In genomic region chr10:53482919-53483318, GRCm38 (mm10) we compare ENCODE assay signal across 24 mouse cellular contexts.
DNase-seq lines count a peak whose midpoint lies in the region; ATAC-seq and TF ChIP-seq lines count a peak whose summit lies in the region.
"Had no signal": no experiment of that assay in that cellular context is flagged by ENCODE, and none has a peak within 500 bp of the region (broad histone marks: within the 10 kb centered on the region; RNA-seq: fewer than 3 reads in every experiment).

No protein-coding gene starts in this region.

- TF ChIP-seq EP300 in lung, postnatal 0 days (IDR thresholded peaks at IDR 0.05): no peak

- H3K4me1 ChIP-seq in lung, embryonic 14.5 days (ENCODE audit: insufficient read depth): peaks cover 6% of the 10 kb centered on the region; the same call in 1 of the 2 replicates
- no peaks in the 10 kb centered on the region for H3K4me1 ChIP-seq in lung, postnatal 0 days (ENCODE audit: insufficient read depth, low read depth, low read length)
- H3K4me1 ChIP-seq: forebrain, embryonic 12.5 days; heart, embryonic 13.5 days; hindbrain, embryonic 13.5 days; intestine, embryonic 15.5 days had no signal

- no peak overlapping the region for H3K27ac ChIP-seq in lung, embryonic 14.5 days (ENCODE audit: low read depth)
- H3K27ac ChIP-seq in lung, postnatal 0 days (ENCODE audit: low read length): no peak overlapping the region
- H3K27ac ChIP-seq: forebrain, embryonic 12.5 days; gastrocnemius, adult 2 months; heart, embryonic 13.5 days; hindbrain, embryonic 13.5 days; hindbrain, postnatal 0 days; intestine, embryonic 15.5 days had no signal

- no peak for TF ChIP-seq CTCF in lung, embryonic 14.5 days (IDR thresholded peaks at IDR 0.05; ENCODE audit: low read depth)
- no peak for TF ChIP-seq CTCF in lung, postnatal 0 days (IDR thresholded peaks at IDR 0.05)

- no peak overlapping the region for H3K4me2 ChIP-seq in lung, embryonic 14.5 days
- H3K4me2 ChIP-seq in lung, postnatal 0 days (replicated peaks; ENCODE audit: low read depth, low read length): no peak overlapping the region
- H3K4me2 ChIP-seq: forebrain, embryonic 12.5 days; heart, embryonic 13.5 days; hindbrain, embryonic 13.5 days; intestine, embryonic 15.5 days had no signal

- H3K4me3 ChIP-seq in lung, embryonic 14.5 days (ENCODE audit: low read depth, low read length): no peak overlapping the region
- H3K4me3 ChIP-seq in lung, postnatal 0 days (ENCODE audit: low read depth, low read length): no peak overlapping the region
- H3K4me3 ChIP-seq: forebrain, embryonic 12.5 days; gastrocnemius, adult 2 months; heart, embryonic 13.5 days; hindbrain, embryonic 13.5 days; intestine, embryonic 15.5 days had no signal

- H3K9ac ChIP-seq in lung, embryonic 14.5 days: no peak overlapping the region
- H3K9ac ChIP-seq in lung, postnatal 0 days (replicated peaks; ENCODE audit: low read depth): no peak overlapping the region
- H3K9ac ChIP-seq: forebrain, embryonic 12.5 days; heart, embryonic 13.5 days; hindbrain, embryonic 13.5 days; intestine, embryonic 15.5 days had no signal

- H3K27me3 ChIP-seq in lung, embryonic 14.5 days (ENCODE audit: insufficient read depth, low read length): no peaks in the 10 kb centered on the region
- H3K27me3 ChIP-seq in lung, postnatal 0 days (replicated peaks; ENCODE audit: insufficient read depth, low read length): no peaks in the 10 kb centered on the region
- H3K27me3 ChIP-seq: forebrain, embryonic 12.5 days; heart, embryonic 13.5 days; hindbrain, embryonic 13.5 days; intestine, embryonic 15.5 days had no signal

- 37% methylated on average over 3 of the region's 3 CpGs for WGBS in lung, embryonic 14.5 days
- 42% methylated on average over 3 of the region's 3 CpGs for WGBS in lung, postnatal 0 days

- H3K36me3 ChIP-seq in lung, embryonic 14.5 days (ENCODE audit: insufficient read depth): no peaks in the 10 kb centered on the region
- H3K36me3 ChIP-seq in lung, postnatal 0 days (ENCODE audit: insufficient read depth, low read length): no peaks in the 10 kb centered on the region
- H3K36me3 ChIP-seq: forebrain, embryonic 12.5 days; G1E; heart, embryonic 13.5 days; hindbrain, embryonic 13.5 days; intestine, embryonic 15.5 days had no signal

- H3K9me3 ChIP-seq in lung, embryonic 14.5 days (ENCODE audit: low read depth, low read length): no peaks in the 10 kb centered on the region
- H3K9me3 ChIP-seq in lung, postnatal 0 days (ENCODE audit: low read length): no peaks in the 10 kb centered on the region
- H3K9me3 ChIP-seq: forebrain, embryonic 12.5 days; G1E; heart, embryonic 13.5 days; intestine, embryonic 15.5 days had no signal

- DNase-seq in lung, embryonic 14.5 days: peak; percentile 75
- DNase-seq in lung, postnatal 0 days (ENCODE audit: low spot score): no peak
- DNase-seq in 3T3-L1 (ENCODE audit: low read depth, low spot score): peak; percentile 44
- DNase-seq in Muller cell, postnatal 12 days (ENCODE audit: inconsistent ontology term): peak; percentile 21
- DNase-seq in brain, adult 2 months (ENCODE audit: low read depth, low spot score): peak; percentile 35
- DNase-seq in adrenal gland, adult 8-10 months: no peak
- no peak for DNase-seq in cerebellum, postnatal 25 days
- DNase-seq: adrenal gland, postnatal 10 days; B cell, adult 2 months; cerebellum, adult 11-12 months; cerebellum, adult 9-10 months; cerebellum, postnatal 36 days; gastrocnemius, adult 2 months; gastrocnemius, postnatal 25 days; heart, postnatal 4 days; kidney, adult 18-20 months had no signal

- ATAC-seq in lung, embryonic 14.5 days (ENCODE audit: insufficient read depth): no peak; the same call in 1 of the 2 replicates
- ATAC-seq in lung, postnatal 0 days: no peak
- ATAC-seq: CD4-positive, CD25-positive, alpha-beta regulatory T cell, adult 4 months; forebrain, embryonic 16.5 days; hindbrain, postnatal 0 days; intestine, embryonic 15.5 days had no signal

Comparison
In these comparisons a context has a peak if more than half of its experiments do, and no peak if none do; other contexts are left out.
1. DNase-seq: peak in lung, embryonic 14.5 days (single experiment), 3T3-L1 (single experiment), Muller cell, postnatal 12 days (single experiment) and brain, adult 2 months (single experiment); none in lung, postnatal 0 days (single experiment), adrenal gland, adult 8-10 months (single experiment) and cerebellum, postnatal 25 days (0 of 2).